Mouse (Mus musculus): Measurements from ENCODE around the gene Syn2. TPM values are rescaled to one million over a fixed set of nuclear protein-coding genes. Genes with fewer than 3 reads are reported as not detected.
A peak's percentile ranks its signal among the peaks of the same experiment; 100 is the strongest.

Gene Syn2
- polyA plus RNA-seq, 1 experiment from 2014 or later = 2.8 TPM

GRCm38 (mm10) chr6:115221215-115221641 lies 86.5 kb downstream of the Syn2 start:
- Histone ChIP-seq H3K36me3 (replicated peaks; ENCODE audit: control insufficient read depth, insufficient read depth, low read depth, low read length) (no peaks in the 10 kb centered on the region), H3K27me3 (ENCODE audit: control insufficient read depth, insufficient read depth, low read length) (no peaks in the 10 kb centered on the region), H3K4me3 (ENCODE audit: low read depth, low read length) (no peak overlapping the region), H3K4me1 (ENCODE audit: control insufficient read depth, insufficient read depth, low read length) (no peaks in the 10 kb centered on the region), H3K9me3 (replicated peaks; ENCODE audit: control insufficient read depth, low read length) (no peaks in the 10 kb centered on the region), H3K9ac (replicated peaks; ENCODE audit: low read length) (no peak overlapping the region), H3K27ac (replicated peaks; ENCODE audit: low read depth, low read length) (no peak overlapping the region), H3K4me2 (ENCODE audit: low read depth, low read length) (no peak overlapping the region)
- ATAC-seq (replicated peaks; ENCODE audit: insufficient number of reproducible peaks, low FRiP score, low TSS enrichment, low read depth) (no peak), DNase-seq (ENCODE audit: low spot score) (no peak)
- 78% methylated on average over 8 of the region's 8 CpGs for WGBS

GRCm38 (mm10) chr6:115225519-115225918 lies 90.8 kb downstream of the Syn2 start:
- Histone ChIP-seq H3K4me1 (ENCODE audit: control insufficient read depth, insufficient read depth, low read length) (no peaks in the 10 kb centered on the region), H3K4me2 (ENCODE audit: low read depth, low read length) (no peak overlapping the region), H3K9ac (replicated peaks; ENCODE audit: low read length) (no peak overlapping the region), H3K27me3 (ENCODE audit: control insufficient read depth, insufficient read depth, low read length) (no peaks in the 10 kb centered on the region), H3K36me3 (replicated peaks; ENCODE audit: control insufficient read depth, insufficient read depth, low read depth, low read length) (no peaks in the 10 kb centered on the region), H3K9me3 (replicated peaks; ENCODE audit: control insufficient read depth, low read length) (no peaks in the 10 kb centered on the region), H3K4me3 (ENCODE audit: low read depth, low read length) (no peak overlapping the region), H3K27ac (replicated peaks; ENCODE audit: low read depth, low read length) (no peak overlapping the region)
- DNase-seq (ENCODE audit: low spot score) (no peak), ATAC-seq (replicated peaks; ENCODE audit: insufficient number of reproducible peaks, low FRiP score, low TSS enrichment, low read depth) (no peak)
- WGBS = 81% methylated on average over 3 of the region's 3 CpGs

- Histone ChIP-seq H3K36me3 (replicated peaks; ENCODE audit: control insufficient read depth, insufficient read depth, low read depth, low read length) (no peaks in the 10 kb centered on the region), H3K27me3 (ENCODE audit: control insufficient read depth, insufficient read depth, low read length) (no peaks in the 10 kb centered on the region), H3K4me1 (ENCODE audit: control insufficient read depth, insufficient read depth, low read length) (no peaks in the 10 kb centered on the region), H3K9ac (replicated peaks; ENCODE audit: low read length) (no peak within 1 kb of the TSS), H3K9me3 (replicated peaks; ENCODE audit: control insufficient read depth, low read length) (no peaks in the 10 kb centered on the region), H3K4me3 (ENCODE audit: low read depth, low read length) (no peak within 1 kb of the TSS), H3K27ac (replicated peaks; ENCODE audit: low read depth, low read length) (no peak within 1 kb of the TSS), H3K4me2 (ENCODE audit: low read depth, low read length) (no peak within 1 kb of the TSS)
- DNase-seq (ENCODE audit: low spot score) = no peak
- WGBS = 75% methylated on average over 4 of the region's 4 CpGs
- no peak for ATAC-seq (replicated peaks; ENCODE audit: insufficient number of reproducible peaks, low FRiP score, low TSS enrichment, low read depth)
Measured at GRCm38 (mm10) chr6:115227043-115227442, 92.3 kb downstream of the Syn2 start, which contains the start of gene Gm17482. Gene Gm17482 (plus strand): TSS chr6:115227343.

- Histone ChIP-seq H3K27ac (replicated peaks; ENCODE audit: low read depth, low read length) (no peak overlapping the region), H3K4me1 (ENCODE audit: control insufficient read depth, insufficient read depth, low read length) (no peaks in the 10 kb centered on the region), H3K4me2 (ENCODE audit: low read depth, low read length) (no peak overlapping the region), H3K9ac (replicated peaks; ENCODE audit: low read length) (no peak overlapping the region), H3K9me3 (replicated peaks; ENCODE audit: control insufficient read depth, low read length) (no peaks in the 10 kb centered on the region), H3K27me3 (ENCODE audit: control insufficient read depth, insufficient read depth, low read length) (no peaks in the 10 kb centered on the region), H3K36me3 (replicated peaks; ENCODE audit: control insufficient read depth, insufficient read depth, low read depth, low read length) (no peaks in the 10 kb centered on the region), H3K4me3 (ENCODE audit: low read depth, low read length) (no peak overlapping the region)
- DNase-seq (ENCODE audit: low spot score) (peak; percentile 87), ATAC-seq (replicated peaks; ENCODE audit: insufficient number of reproducible peaks, low FRiP score, low TSS enrichment, low read depth) (no peak)
- 3% methylated on average over 2 of the region's 2 CpGs for WGBS
Measured at GRCm38 (mm10) chr6:115227529-115227928, 92.8 kb downstream of the Syn2 start.

GRCm38 (mm10) chr6:115230557-115230956 lies 95.9 kb downstream of the Syn2 start:
- Histone ChIP-seq H3K9me3 (replicated peaks; ENCODE audit: control insufficient read depth, low read length) (no peaks in the 10 kb centered on the region), H3K9ac (replicated peaks; ENCODE audit: low read length) (no peak overlapping the region), H3K36me3 (replicated peaks; ENCODE audit: control insufficient read depth, insufficient read depth, low read depth, low read length) (no peaks in the 10 kb centered on the region), H3K4me1 (ENCODE audit: control insufficient read depth, insufficient read depth, low read length) (no peaks in the 10 kb centered on the region), H3K4me3 (ENCODE audit: low read depth, low read length) (no peak overlapping the region), H3K4me2 (ENCODE audit: low read depth, low read length) (no peak overlapping the region), H3K27me3 (ENCODE audit: control insufficient read depth, insufficient read depth, low read length) (no peaks in the 10 kb centered on the region), H3K27ac (replicated peaks; ENCODE audit: low read depth, low read length) (no peak overlapping the region)
- WGBS = 77% methylated on average over 3 of the region's 3 CpGs
- no peak for DNase-seq (ENCODE audit: low spot score)
- ATAC-seq (replicated peaks; ENCODE audit: insufficient number of reproducible peaks, low FRiP score, low TSS enrichment, low read depth) = no peak

GRCm38 (mm10) chr6:115231836-115232235 lies 97.1 kb downstream of the Syn2 start:
- DNase-seq (ENCODE audit: low spot score) (no peak), ATAC-seq (replicated peaks; ENCODE audit: insufficient number of reproducible peaks, low FRiP score, low TSS enrichment, low read depth) (no peak)
- Histone ChIP-seq H3K27me3 (ENCODE audit: control insufficient read depth, insufficient read depth, low read length) (no peaks in the 10 kb centered on the region), H3K36me3 (replicated peaks; ENCODE audit: control insufficient read depth, insufficient read depth, low read depth, low read length) (no peaks in the 10 kb centered on the region), H3K4me2 (ENCODE audit: low read depth, low read length) (no peak overlapping the region), H3K9ac (replicated peaks; ENCODE audit: low read length) (no peak overlapping the region), H3K4me1 (ENCODE audit: control insufficient read depth, insufficient read depth, low read length) (no peaks in the 10 kb centered on the region), H3K9me3 (replicated peaks; ENCODE audit: control insufficient read depth, low read length) (no peaks in the 10 kb centered on the region), H3K4me3 (ENCODE audit: low read depth, low read length) (no peak overlapping the region), H3K27ac (replicated peaks; ENCODE audit: low read depth, low read length) (no peak overlapping the region)
- 80% methylated on average over 4 of the region's 4 CpGs for WGBS

- Histone ChIP-seq H3K4me1 (ENCODE audit: control insufficient read depth, insufficient read depth, low read length) (no peaks in the 10 kb centered on the region), H3K36me3 (replicated peaks; ENCODE audit: control insufficient read depth, insufficient read depth, low read depth, low read length) (no peaks in the 10 kb centered on the region), H3K27me3 (ENCODE audit: control insufficient read depth, insufficient read depth, low read length) (no peaks in the 10 kb centered on the region), H3K27ac (replicated peaks; ENCODE audit: low read depth, low read length) (no peak overlapping the region), H3K9me3 (replicated peaks; ENCODE audit: control insufficient read depth, low read length) (no peaks in the 10 kb centered on the region), H3K4me2 (ENCODE audit: low read depth, low read length) (no peak overlapping the region), H3K4me3 (ENCODE audit: low read depth, low read length) (no peak overlapping the region), H3K9ac (replicated peaks; ENCODE audit: low read length) (no peak overlapping the region)
- WGBS = 85% methylated on average over 1 of the region's 1 CpGs
- DNase-seq (ENCODE audit: low spot score) (no peak), ATAC-seq (replicated peaks; ENCODE audit: insufficient number of reproducible peaks, low FRiP score, low TSS enrichment, low read depth) (no peak)
Measured at GRCm38 (mm10) chr6:115232562-115232961, 97.9 kb downstream of the Syn2 start.

GRCm38 (mm10) chr6:115238031-115239027 lies 103.6 kb downstream of the Syn2 start:
- Histone ChIP-seq H3K4me2 (ENCODE audit: low read depth, low read length) (no peak overlapping the region), H3K4me1 (ENCODE audit: control insufficient read depth, insufficient read depth, low read length) (no peaks in the 10 kb centered on the region), H3K27ac (replicated peaks; ENCODE audit: low read depth, low read length) (no peak overlapping the region), H3K4me3 (ENCODE audit: low read depth, low read length) (no peak overlapping the region), H3K27me3 (ENCODE audit: control insufficient read depth, insufficient read depth, low read length) (no peaks in the 10 kb centered on the region), H3K9ac (replicated peaks; ENCODE audit: low read length) (no peak overlapping the region), H3K36me3 (replicated peaks; ENCODE audit: control insufficient read depth, insufficient read depth, low read depth, low read length) (no peaks in the 10 kb centered on the region), H3K9me3 (replicated peaks; ENCODE audit: control insufficient read depth, low read length) (no peaks in the 10 kb centered on the region)
- no peak for DNase-seq (ENCODE audit: low spot score)
- WGBS = 80% methylated on average over 9 of the region's 9 CpGs
- ATAC-seq (replicated peaks; ENCODE audit: insufficient number of reproducible peaks, low FRiP score, low TSS enrichment, low read depth) = no peak
